ENCODE assay signal across 10 mouse cellular contexts in genomic region chr6:128011781-128012180, GRCm38 (mm10).
A peak's percentile ranks its signal among the peaks of the same experiment; 100 is the strongest.
DNase-seq lines count a peak whose midpoint lies in the region; ATAC-seq and TF ChIP-seq lines count a peak whose summit lies in the region.
"Had no signal": no experiment of that assay in that cellular context is flagged by ENCODE, and none has a peak within 500 bp of the region (broad histone marks: within the 10 kb centered on the region; RNA-seq: fewer than 3 reads in every experiment).

No protein-coding gene starts in this region.

- no peak overlapping the region; the same call in 1 of the 2 replicates for H3K27ac ChIP-seq in hindbrain, embryonic 13.5 days
- no peak overlapping the region for H3K27ac ChIP-seq in hindbrain, postnatal 0 days
- no peak overlapping the region for H3K27ac ChIP-seq in neural tube, embryonic 12.5 days
- no peak overlapping the region for H3K27ac ChIP-seq in neural tube, embryonic 15.5 days (replicated peaks)

- WGBS in hindbrain, embryonic 13.5 days: 70% methylated on average over 17 of the region's 17 CpGs
- 47% methylated on average over 17 of the region's 17 CpGs for WGBS in hindbrain, postnatal 0 days
- 88% methylated on average over 17 of the region's 17 CpGs for WGBS in neural tube, embryonic 12.5 days
- WGBS in neural tube, embryonic 15.5 days: 66% methylated on average over 17 of the region's 17 CpGs

- no peak for ATAC-seq in hindbrain, embryonic 13.5 days (ENCODE audit: low FRiP score)
- no peak for ATAC-seq in hindbrain, postnatal 0 days
- no peak for ATAC-seq in neural tube, embryonic 12.5 days (ENCODE audit: low FRiP score, low read depth)
- ATAC-seq in neural tube, embryonic 15.5 days (ENCODE audit: low FRiP score): no peak

- DNase-seq in cerebellum, adult 18-20 months: peak; percentile 56 to 61
- no peak for DNase-seq in cerebellum, adult 9-11 months
- DNase-seq in hindbrain, postnatal 0 days (ENCODE audit: low spot score): no peak
- no peak for DNase-seq in frontal cortex, adult 2 months (ENCODE audit: extremely low spot score in 1 of 2, low spot score in 1 of 2)
- DNase-seq in liver: no peak
- DNase-seq: cerebellum, adult 11 months had no signal

- peaks cover 65% of the 10 kb centered on the region for H3K4me1 ChIP-seq in hindbrain, embryonic 13.5 days (replicated peaks)
- peaks cover 34% of the 10 kb centered on the region for H3K4me1 ChIP-seq in hindbrain, postnatal 0 days (ENCODE audit: insufficient read depth, low read length)
- peaks cover 30% of the 10 kb centered on the region for H3K4me1 ChIP-seq in neural tube, embryonic 12.5 days
- peaks cover 74% of the 10 kb centered on the region for H3K4me1 ChIP-seq in neural tube, embryonic 15.5 days

- TF ChIP-seq CTCF in hindbrain, postnatal 0 days (IDR thresholded peaks at IDR 0.05; ENCODE audit: low read depth): no peak

- H3K9me3 ChIP-seq in hindbrain, embryonic 13.5 days: no peaks in the 10 kb centered on the region
- H3K9me3 ChIP-seq in hindbrain, postnatal 0 days (ENCODE audit: low read length): no peaks in the 10 kb centered on the region
- H3K9me3 ChIP-seq in neural tube, embryonic 12.5 days: no peaks in the 10 kb centered on the region
- H3K9me3 ChIP-seq in neural tube, embryonic 15.5 days (replicated peaks): no peaks in the 10 kb centered on the region
- H3K9me3 ChIP-seq: megakaryocyte, embryonic 14.5 days had no signal

- no peaks in the 10 kb centered on the region for H3K36me3 ChIP-seq in hindbrain, embryonic 13.5 days
- no peaks in the 10 kb centered on the region for H3K36me3 ChIP-seq in hindbrain, postnatal 0 days (ENCODE audit: insufficient read depth, low read length)
- no peaks in the 10 kb centered on the region for H3K36me3 ChIP-seq in neural tube, embryonic 12.5 days
- no peaks in the 10 kb centered on the region for H3K36me3 ChIP-seq in neural tube, embryonic 15.5 days

- no peak overlapping the region for H3K4me2 ChIP-seq in hindbrain, embryonic 13.5 days
- H3K4me2 ChIP-seq in hindbrain, postnatal 0 days (ENCODE audit: low read depth, low read length): no peak overlapping the region
- H3K4me2 ChIP-seq in neural tube, embryonic 12.5 days (replicated peaks): no peak overlapping the region
- no peak overlapping the region for H3K4me2 ChIP-seq in neural tube, embryonic 15.5 days

- no peak overlapping the region for H3K4me3 ChIP-seq in hindbrain, embryonic 13.5 days
- no peak overlapping the region for H3K4me3 ChIP-seq in hindbrain, postnatal 0 days (ENCODE audit: low read length)
- H3K4me3 ChIP-seq in neural tube, embryonic 12.5 days: no peak overlapping the region
- H3K4me3 ChIP-seq in neural tube, embryonic 15.5 days (replicated peaks): no peak overlapping the region
- H3K4me3 ChIP-seq: megakaryocyte, embryonic 14.5 days had no signal

- 0 out of 2 replicates have a peak overlapping the region, but pooled peaks have one; percentile 19 for H3K9ac ChIP-seq in hindbrain, embryonic 13.5 days
- no peak overlapping the region for H3K9ac ChIP-seq in hindbrain, postnatal 0 days (replicated peaks; ENCODE audit: low read length)
- H3K9ac ChIP-seq in neural tube, embryonic 12.5 days: 0 out of 2 replicates have a peak overlapping the region, but pooled peaks have one; percentile 9
- no peak overlapping the region for H3K9ac ChIP-seq in neural tube, embryonic 15.5 days (replicated peaks)

- H3K27me3 ChIP-seq in hindbrain, embryonic 13.5 days: no peaks in the 10 kb centered on the region
- no peaks in the 10 kb centered on the region for H3K27me3 ChIP-seq in hindbrain, postnatal 0 days (ENCODE audit: insufficient read depth, low read length)
- 0 out of 2 replicates have a peak, but pooled peaks cover 2% of the 10 kb centered on the region for H3K27me3 ChIP-seq in neural tube, embryonic 12.5 days (replicated peaks)
- H3K27me3 ChIP-seq in neural tube, embryonic 15.5 days (replicated peaks): no peaks in the 10 kb centered on the region

Comparison
In these comparisons a context has a peak if more than half of its experiments do, and no peak if none do; other contexts are left out.
1. DNase-seq: peak in cerebellum, adult 18-20 months (2 of 2); none in cerebellum, adult 9-11 months (single experiment), hindbrain, postnatal 0 days (single experiment), frontal cortex, adult 2 months (0 of 2) and liver (single experiment).
2. H3K9ac ChIP-seq: peak in hindbrain, embryonic 13.5 days (single experiment) and neural tube, embryonic 12.5 days (single experiment); none in hindbrain, postnatal 0 days (single experiment) and neural tube, embryonic 15.5 days (single experiment).